Comparison of ENCODE assay signal across 25 mouse cellular contexts in genomic region chr10:120220776-120221175, GRCm38 (mm10). TPM values are rescaled to one million over a fixed set of nuclear protein-coding genes. Genes with fewer than 3 reads are reported as not detected.
A peak's percentile ranks its signal among the peaks of the same experiment; 100 is the strongest.
DNase-seq lines count a peak whose midpoint lies in the region; ATAC-seq lines count a peak whose summit lies in the region.
"Had no signal": no experiment of that assay in that cellular context is flagged by ENCODE, and none has a peak within 500 bp of the region (broad histone marks: within the 10 kb centered on the region; RNA-seq: fewer than 3 reads in every experiment).

No protein-coding gene starts in this region.

- H3K27me3 ChIP-seq in heart, embryonic 16.5 days (ENCODE audit: control insufficient read depth, insufficient read depth, low read length) = no peaks in the 10 kb centered on the region
- no peaks in the 10 kb centered on the region for H3K27me3 ChIP-seq in splenic B cell, adult 2 months (ENCODE audit: control insufficient read depth, insufficient read depth, low read length, poor library complexity, severe bottlenecking)
- H3K27me3 ChIP-seq: embryonic facial prominence, embryonic 13.5 days; liver, embryonic 15.5 days; midbrain, embryonic 15.5 days; neural tube, embryonic 15.5 days had no signal

- WGBS in heart, embryonic 16.5 days = 74% methylated on average over 7 of the region's 7 CpGs

- peak overlapping the region; percentile 46 for H3K27ac ChIP-seq in heart, embryonic 16.5 days (ENCODE audit: low read length)
- H3K27ac ChIP-seq: embryonic facial prominence, embryonic 13.5 days; hindbrain, embryonic 10.5 days; hindbrain, postnatal 0 days; layer of hippocampus, adult 2 months; liver, embryonic 15.5 days; midbrain, embryonic 15.5 days; neural tube, embryonic 15.5 days had no signal

- no peak overlapping the region for H3K9ac ChIP-seq in heart, embryonic 16.5 days (ENCODE audit: low read length)
- H3K9ac ChIP-seq: embryonic facial prominence, embryonic 13.5 days; liver, embryonic 15.5 days; midbrain, embryonic 15.5 days; neural tube, embryonic 15.5 days had no signal

- no peaks in the 10 kb centered on the region for H3K9me3 ChIP-seq in heart, embryonic 16.5 days (replicated peaks; ENCODE audit: control insufficient read depth, low read length)
- H3K9me3 ChIP-seq: embryonic facial prominence, embryonic 13.5 days; hindbrain, embryonic 10.5 days; liver, embryonic 15.5 days; midbrain, embryonic 15.5 days; neural tube, embryonic 15.5 days had no signal

- no peak overlapping the region for H3K4me2 ChIP-seq in heart, embryonic 16.5 days (ENCODE audit: low read depth, low read length)
- H3K4me2 ChIP-seq: embryonic facial prominence, embryonic 13.5 days; liver, embryonic 15.5 days; midbrain, embryonic 15.5 days; neural tube, embryonic 15.5 days had no signal

- intact Hi-C loops in heart, postnatal 14 days (cut with DNase I) = no loop called here

- no peak for ATAC-seq in heart, embryonic 16.5 days (replicated peaks; ENCODE audit: extremely low read depth, insufficient read depth, low FRiP score)
- ATAC-seq: forebrain, embryonic 14.5 days; hindbrain, postnatal 0 days; midbrain, embryonic 15.5 days had no signal

- DNase-seq in heart, postnatal 14 days = no peak
- peak; percentile 18 for DNase-seq in lung, postnatal 10 days
- DNase-seq in lung, postnatal 14 days = no peak
- peak; percentile 13 for DNase-seq in T-cell, adult 2 months (ENCODE audit: low spot score)
- peak; percentile 24 for DNase-seq in splenic B cell, adult 2 months (ENCODE audit: low read depth, low spot score)
- DNase-seq in retina, postnatal 1 day = no peak
- DNase-seq: adrenal gland, postnatal 14 days; B cell, adult 2 months; cerebellum, adult 11-12 months; cerebellum, postnatal 14 days; gastrocnemius, postnatal 10 days; kidney, adult 18-20 months; kidney, postnatal 14 days; layer of hippocampus, postnatal 36 days; thymus, postnatal 4 days had no signal

- H3K36me3 ChIP-seq in heart, embryonic 16.5 days (ENCODE audit: control insufficient read depth, insufficient read depth) = peaks cover 13% of the 10 kb centered on the region
- peaks cover 5% of the 10 kb centered on the region for H3K36me3 ChIP-seq in splenic B cell, adult 2 months (ENCODE audit: control insufficient read depth, insufficient read depth, low read length, poor library complexity, severe bottlenecking)

- no peak overlapping the region for H3K4me3 ChIP-seq in heart, embryonic 16.5 days (ENCODE audit: low read length)
- H3K4me3 ChIP-seq: embryonic facial prominence, embryonic 13.5 days; hindbrain, embryonic 10.5 days; layer of hippocampus, adult 2 months; liver, embryonic 15.5 days; midbrain, embryonic 15.5 days; myocyte; neural tube, embryonic 15.5 days had no signal

- H3K4me1 ChIP-seq in heart, embryonic 16.5 days (ENCODE audit: control insufficient read depth, insufficient read depth, low read length) = no peaks in the 10 kb centered on the region
- H3K4me1 ChIP-seq: embryonic facial prominence, embryonic 13.5 days; hindbrain, embryonic 10.5 days; liver, embryonic 15.5 days; midbrain, embryonic 15.5 days; neural tube, embryonic 15.5 days had no signal

RNA-seq across cellular contexts. Expression of gene Llph, which starts 6.1 kb away (rescaled TPM):
- 25.4 and 25.5 TPM in 2 replicates for polyA plus RNA-seq in heart, embryonic 16.5 days (2015; fragmentation: Nextera tagmentation; extraction: Ambion mirVana)
- total RNA-seq in heart, postnatal 14 days (2021) = 1 to 10 TPM; 4.8 to 8.5 TPM

RNA-seq across cellular contexts. Expression of gene Irak3, which starts 18.8 kb away (rescaled TPM):
- polyA plus RNA-seq in heart, embryonic 16.5 days (2015; fragmentation: Nextera tagmentation; extraction: Ambion mirVana) = 0.76 and 0.91 TPM in 2 replicates
- 1 to 10 TPM; 2.9 to 4.8 TPM for total RNA-seq in heart, postnatal 14 days (2021)
- total RNA-seq: hindbrain, postnatal 0 days had no signal

RNA-seq across cellular contexts. Expression of gene Tmbim4, which starts 19.4 kb away (rescaled TPM):
- polyA plus RNA-seq in heart, embryonic 16.5 days (2015; fragmentation: Nextera tagmentation; extraction: Ambion mirVana) = 119 and 120 TPM in 2 replicates
- 10 to 100 TPM; 91.0 to 91.8 TPM for total RNA-seq in heart, postnatal 14 days (2021)

Comparison
In these comparisons a context has a peak if more than half of its experiments do, and no peak if none do; other contexts are left out.
1. DNase-seq: peak in lung, postnatal 10 days (single experiment), T-cell, adult 2 months (single experiment) and splenic B cell, adult 2 months (single experiment); none in heart, postnatal 14 days (0 of 2), lung, postnatal 14 days (single experiment) and retina, postnatal 1 day (single experiment).